Mouse (Mus musculus) adipocyte (in vitro differentiated cells): Measurements from ENCODE around the gene Nbdy.

Experiments
- DNase-seq: peaks from one replicate; pipeline ENCODE4 v3.0.0-alpha.2; 2016; ENCODE audit warnings: low spot score

The Nbdy gene

GRCm38 (mm10) chrX:153723110-153723916 lies at the start of gene Nbdy:
TSS of gene Nbdy (plus strand) at chrX:153723590.
- DNase-seq, result peak; percentile 65

GRCm38 (mm10) chrX:153695782-153696395 lies 27.5 kb upstream of the Nbdy start, which contains the start of gene Kctd12b:
TSS of gene Kctd12b (minus strand) at chrX:153696391.
- DNase-seq, result peak; percentile 39

GRCm38 (mm10) chrX:153700463-153700862 lies 22.9 kb upstream of the Nbdy start:
- DNase-seq, result no peak

GRCm38 (mm10) chrX:153707735-153708134 lies 15.7 kb upstream of the Nbdy start:
- DNase-seq, result peak; percentile 49

- no peak for DNase-seq
Observed at GRCm38 (mm10) chrX:153716716-153717115, 6.7 kb upstream of the Nbdy start.

GRCm38 (mm10) chrX:153719602-153720001 lies 3.8 kb upstream of the Nbdy start:
- DNase-seq, result peak; percentile 39

- DNase-seq, result peak; percentile 65
Observed at GRCm38 (mm10) chrX:153724400-153724799, 1.0 kb downstream of the Nbdy start.

GRCm38 (mm10) chrX:153735697-153736096 lies 12.3 kb downstream of the Nbdy start:
- DNase-seq, result peak; percentile 35

- DNase-seq, result no peak
Observed at GRCm38 (mm10) chrX:153742493-153742892, 19.1 kb downstream of the Nbdy start.

GRCm38 (mm10) chrX:153749230-153749629 lies 25.8 kb downstream of the Nbdy start:
- peak; percentile 6 for DNase-seq
